22 mouse cellular contexts compared by ENCODE assay signal in genomic region chr2:92808121-92808520, GRCm38 (mm10).
DNase-seq lines count a peak whose midpoint lies in the region; ATAC-seq lines count a peak whose summit lies in the region.
"Had no signal": no experiment of that assay in that cellular context is flagged by ENCODE, and none has a peak within 500 bp of the region (broad histone marks: within the 10 kb centered on the region; RNA-seq: fewer than 3 reads in every experiment).

No protein-coding gene starts in this region.

- no peaks in the 10 kb centered on the region for H3K9me3 ChIP-seq in forebrain, embryonic 10.5 days
- no peaks in the 10 kb centered on the region for H3K9me3 ChIP-seq in forebrain, embryonic 11.5 days (ENCODE audit: control insufficient read depth, low read length)
- H3K9me3 ChIP-seq in hindbrain, embryonic 13.5 days, result no peaks in the 10 kb centered on the region
- H3K9me3 ChIP-seq in hindbrain, embryonic 11.5 days (ENCODE audit: control insufficient read depth, low read length), result no peaks in the 10 kb centered on the region
- no peaks in the 10 kb centered on the region for H3K9me3 ChIP-seq in forebrain, embryonic 15.5 days
- no peaks in the 10 kb centered on the region for H3K9me3 ChIP-seq in midbrain, embryonic 14.5 days (ENCODE audit: control insufficient read depth, low read length)
- no peaks in the 10 kb centered on the region for H3K9me3 ChIP-seq in heart, embryonic 12.5 days (replicated peaks)
- H3K9me3 ChIP-seq: embryonic facial prominence, embryonic 13.5 days; liver, embryonic 12.5 days had no signal

- no peaks in the 10 kb centered on the region for H3K36me3 ChIP-seq in forebrain, embryonic 10.5 days (replicated peaks)
- H3K36me3 ChIP-seq in forebrain, embryonic 11.5 days (ENCODE audit: control insufficient read depth, insufficient read depth, low read length), result no peaks in the 10 kb centered on the region
- no peaks in the 10 kb centered on the region for H3K36me3 ChIP-seq in hindbrain, embryonic 13.5 days
- H3K36me3 ChIP-seq in hindbrain, embryonic 11.5 days (ENCODE audit: control insufficient read depth, insufficient read depth, low read length), result no peaks in the 10 kb centered on the region
- no peaks in the 10 kb centered on the region for H3K36me3 ChIP-seq in forebrain, embryonic 15.5 days
- no peaks in the 10 kb centered on the region for H3K36me3 ChIP-seq in midbrain, embryonic 14.5 days (ENCODE audit: control insufficient read depth, insufficient read depth, low read length)
- no peaks in the 10 kb centered on the region for H3K36me3 ChIP-seq in heart, embryonic 12.5 days
- H3K36me3 ChIP-seq: embryonic facial prominence, embryonic 13.5 days; heart, embryonic 15.5 days; liver, embryonic 12.5 days had no signal

- H3K4me3 ChIP-seq in forebrain, embryonic 10.5 days, result no peak overlapping the region
- H3K4me3 ChIP-seq in forebrain, embryonic 11.5 days (ENCODE audit: low read depth, low read length), result no peak overlapping the region
- no peak overlapping the region for H3K4me3 ChIP-seq in hindbrain, embryonic 13.5 days
- no peak overlapping the region for H3K4me3 ChIP-seq in hindbrain, embryonic 11.5 days (ENCODE audit: low read depth, low read length)
- no peak overlapping the region for H3K4me3 ChIP-seq in forebrain, embryonic 15.5 days
- no peak overlapping the region for H3K4me3 ChIP-seq in midbrain, embryonic 14.5 days (replicated peaks; ENCODE audit: low read depth, low read length)
- H3K4me3 ChIP-seq in heart, embryonic 12.5 days, result no peak overlapping the region
- H3K4me3 ChIP-seq: embryonic facial prominence, embryonic 13.5 days; erythroblast, embryonic 14.5 days; heart, embryonic 15.5 days; liver, embryonic 12.5 days had no signal

- H3K4me1 ChIP-seq in forebrain, embryonic 10.5 days, result peaks cover 65% of the 10 kb centered on the region
- H3K4me1 ChIP-seq in forebrain, embryonic 11.5 days (replicated peaks; ENCODE audit: control insufficient read depth, insufficient read depth, low read length), result peaks cover 8% of the 10 kb centered on the region; the same call in 1 of the 2 replicates
- peaks cover 52% of the 10 kb centered on the region for H3K4me1 ChIP-seq in hindbrain, embryonic 13.5 days (replicated peaks)
- H3K4me1 ChIP-seq in hindbrain, embryonic 11.5 days (replicated peaks; ENCODE audit: control insufficient read depth, insufficient read depth, low read length), result peaks cover 13% of the 10 kb centered on the region
- H3K4me1 ChIP-seq in forebrain, embryonic 15.5 days, result peaks cover 47% of the 10 kb centered on the region
- H3K4me1 ChIP-seq in midbrain, embryonic 14.5 days (ENCODE audit: control insufficient read depth, insufficient read depth, low read length), result peaks cover 46% of the 10 kb centered on the region
- peaks cover 12% of the 10 kb centered on the region for H3K4me1 ChIP-seq in heart, embryonic 12.5 days (replicated peaks)
- H3K4me1 ChIP-seq: liver, embryonic 12.5 days had no signal

- DNase-seq in forebrain, embryonic 10.5 days (ENCODE audit: extremely low spot score, low spot score), result no peak
- DNase-seq in forebrain, embryonic 11.5 days (ENCODE audit: low spot score), result no peak
- DNase-seq in hindbrain, embryonic 11.5 days (ENCODE audit: low spot score), result no peak
- DNase-seq in midbrain, embryonic 14.5 days, result no peak
- no peak for DNase-seq in spleen, postnatal 10 days (ENCODE audit: low spot score in 2 of 2)
- DNase-seq: adrenal gland, postnatal 10 days; cerebellum, adult 11 months; cerebellum, adult 9-10 months; gastrocnemius, postnatal 14 days; heart, postnatal 36 days; kidney, adult 11 months; kidney, postnatal 25 days; liver, postnatal 0 days; lung, postnatal 36 days had no signal

- no peak overlapping the region for H3K9ac ChIP-seq in forebrain, embryonic 11.5 days (ENCODE audit: low read length)
- no peak overlapping the region for H3K9ac ChIP-seq in hindbrain, embryonic 13.5 days
- no peak overlapping the region for H3K9ac ChIP-seq in hindbrain, embryonic 11.5 days (ENCODE audit: low read depth, low read length)
- no peak overlapping the region for H3K9ac ChIP-seq in forebrain, embryonic 15.5 days (replicated peaks)
- H3K9ac ChIP-seq in midbrain, embryonic 14.5 days (replicated peaks; ENCODE audit: low read length), result no peak overlapping the region
- H3K9ac ChIP-seq in heart, embryonic 12.5 days, result no peak overlapping the region
- H3K9ac ChIP-seq: embryonic facial prominence, embryonic 13.5 days; heart, embryonic 15.5 days; liver, embryonic 12.5 days; liver, postnatal 0 days had no signal

- 75% methylated on average over 4 of the region's 4 CpGs for WGBS in forebrain, embryonic 10.5 days
- WGBS in forebrain, embryonic 11.5 days, result 75% methylated on average over 4 of the region's 4 CpGs
- WGBS in hindbrain, embryonic 13.5 days, result 72% methylated on average over 4 of the region's 4 CpGs
- 80% methylated on average over 4 of the region's 4 CpGs for WGBS in hindbrain, embryonic 11.5 days
- WGBS in forebrain, embryonic 15.5 days, result 69% methylated on average over 4 of the region's 4 CpGs
- WGBS in midbrain, embryonic 14.5 days, result 82% methylated on average over 4 of the region's 4 CpGs
- WGBS in heart, embryonic 12.5 days, result 63% methylated on average over 4 of the region's 4 CpGs

- no peak for ATAC-seq in forebrain, embryonic 11.5 days (replicated peaks; ENCODE audit: low FRiP score)
- no peak for ATAC-seq in hindbrain, embryonic 13.5 days (ENCODE audit: low FRiP score)
- ATAC-seq in hindbrain, embryonic 11.5 days (ENCODE audit: low FRiP score), result no peak
- ATAC-seq in forebrain, embryonic 15.5 days (replicated peaks), result no peak
- ATAC-seq in midbrain, embryonic 14.5 days (ENCODE audit: low FRiP score, low TSS enrichment), result no peak
- no peak for ATAC-seq in heart, embryonic 12.5 days (ENCODE audit: insufficient number of reproducible peaks, low FRiP score)
- ATAC-seq: liver, embryonic 12.5 days; liver, postnatal 0 days; Patski had no signal

- no peak overlapping the region for H3K4me2 ChIP-seq in forebrain, embryonic 11.5 days (ENCODE audit: low read depth, low read length, severe bottlenecking)
- no peak overlapping the region for H3K4me2 ChIP-seq in hindbrain, embryonic 13.5 days
- H3K4me2 ChIP-seq in hindbrain, embryonic 11.5 days (replicated peaks; ENCODE audit: low read depth, low read length), result no peak overlapping the region
- no peak overlapping the region for H3K4me2 ChIP-seq in forebrain, embryonic 15.5 days (replicated peaks)
- no peak overlapping the region for H3K4me2 ChIP-seq in midbrain, embryonic 14.5 days (ENCODE audit: low read length)
- no peak overlapping the region for H3K4me2 ChIP-seq in heart, embryonic 12.5 days
- H3K4me2 ChIP-seq: embryonic facial prominence, embryonic 13.5 days; heart, embryonic 15.5 days; liver, embryonic 12.5 days had no signal

- peak overlapping the region; percentile 84 for H3K27ac ChIP-seq in forebrain, embryonic 10.5 days
- H3K27ac ChIP-seq in forebrain, embryonic 11.5 days (ENCODE audit: low read depth, low read length), result no peak overlapping the region
- peak overlapping the region; percentile 78 for H3K27ac ChIP-seq in hindbrain, embryonic 13.5 days
- no peak overlapping the region for H3K27ac ChIP-seq in hindbrain, embryonic 11.5 days (ENCODE audit: low read depth, low read length)
- H3K27ac ChIP-seq in forebrain, embryonic 15.5 days (replicated peaks), result 0 out of 2 replicates have a peak overlapping the region, but pooled peaks have one; percentile 69
- peak overlapping the region; percentile 90 for H3K27ac ChIP-seq in midbrain, embryonic 14.5 days (replicated peaks; ENCODE audit: low read depth, low read length)
- H3K27ac ChIP-seq in heart, embryonic 12.5 days (ENCODE audit: poor library complexity, severe bottlenecking), result no peak overlapping the region
- H3K27ac ChIP-seq: embryonic facial prominence, embryonic 13.5 days; heart, embryonic 15.5 days; liver, embryonic 12.5 days had no signal

- peaks cover 15% of the 10 kb centered on the region; the same call in 1 of the 2 replicates for H3K27me3 ChIP-seq in forebrain, embryonic 10.5 days (ENCODE audit: poor library complexity, severe bottlenecking)
- H3K27me3 ChIP-seq in forebrain, embryonic 11.5 days (ENCODE audit: control insufficient read depth, insufficient read depth, low read length), result no peaks in the 10 kb centered on the region
- peaks cover 8% of the 10 kb centered on the region; the same call in 1 of the 2 replicates for H3K27me3 ChIP-seq in hindbrain, embryonic 13.5 days
- no peaks in the 10 kb centered on the region; the same call in 1 of the 2 replicates for H3K27me3 ChIP-seq in hindbrain, embryonic 11.5 days (ENCODE audit: control insufficient read depth, insufficient read depth, low read length)
- no peaks in the 10 kb centered on the region for H3K27me3 ChIP-seq in forebrain, embryonic 15.5 days
- no peaks in the 10 kb centered on the region for H3K27me3 ChIP-seq in midbrain, embryonic 14.5 days (ENCODE audit: control insufficient read depth, insufficient read depth, low read length)
- H3K27me3 ChIP-seq in heart, embryonic 12.5 days (replicated peaks), result peaks cover 41% of the 10 kb centered on the region

Comparison
In these comparisons a context has a peak if more than half of its experiments do, and no peak if none do; other contexts are left out.
1. H3K27ac ChIP-seq: peak in forebrain, embryonic 10.5 days (single experiment), hindbrain, embryonic 13.5 days (single experiment), forebrain, embryonic 15.5 days (single experiment) and midbrain, embryonic 14.5 days (single experiment); none in forebrain, embryonic 11.5 days (single experiment), hindbrain, embryonic 11.5 days (single experiment) and heart, embryonic 12.5 days (single experiment).